9 mouse cellular contexts compared by ENCODE assay signal in genomic region chr11:8513359-8514253, GRCm38 (mm10).
DNase-seq lines count a peak whose midpoint lies in the region; ATAC-seq and TF ChIP-seq lines count a peak whose summit lies in the region.
"Had no signal": no experiment of that assay in that cellular context is flagged by ENCODE, and none has a peak within 500 bp of the region (broad histone marks: within the 10 kb centered on the region; RNA-seq: fewer than 3 reads in every experiment).

No protein-coding gene starts in this region.

- TF ChIP-seq CTCF in lung, embryonic 14.5 days (IDR thresholded peaks at IDR 0.05; ENCODE audit: low read depth) = no peak

- peaks cover 18% of the 10 kb centered on the region for H3K4me1 ChIP-seq in forebrain, embryonic 13.5 days
- no peaks in the 10 kb centered on the region for H3K4me1 ChIP-seq in forebrain, embryonic 11.5 days (replicated peaks; ENCODE audit: control insufficient read depth, insufficient read depth, low read length)
- peaks cover 27% of the 10 kb centered on the region for H3K4me1 ChIP-seq in intestine, embryonic 16.5 days (ENCODE audit: control insufficient read depth, insufficient read depth, low read length)
- H3K4me1 ChIP-seq in lung, embryonic 14.5 days (ENCODE audit: insufficient read depth) = peaks cover 23% of the 10 kb centered on the region
- H3K4me1 ChIP-seq: limb, embryonic 12.5 days had no signal

- H3K27ac ChIP-seq in forebrain, embryonic 13.5 days = peak overlapping the region; percentile 63
- H3K27ac ChIP-seq in forebrain, embryonic 11.5 days (ENCODE audit: low read depth, low read length) = no peak overlapping the region
- peak overlapping the region; percentile 62 for H3K27ac ChIP-seq in intestine, embryonic 16.5 days (ENCODE audit: low read length)
- H3K27ac ChIP-seq in lung, embryonic 14.5 days (ENCODE audit: low read depth) = peak overlapping the region; percentile 93
- H3K27ac ChIP-seq: limb, embryonic 12.5 days had no signal

- H3K27me3 ChIP-seq in forebrain, embryonic 13.5 days = no peaks in the 10 kb centered on the region
- H3K27me3 ChIP-seq in forebrain, embryonic 11.5 days (ENCODE audit: control insufficient read depth, insufficient read depth, low read length) = no peaks in the 10 kb centered on the region
- H3K27me3 ChIP-seq in intestine, embryonic 16.5 days (replicated peaks; ENCODE audit: control insufficient read depth, insufficient read depth, low read length) = no peaks in the 10 kb centered on the region
- no peaks in the 10 kb centered on the region for H3K27me3 ChIP-seq in lung, embryonic 14.5 days (ENCODE audit: insufficient read depth, low read length)
- H3K27me3 ChIP-seq: limb, embryonic 12.5 days had no signal

- H3K36me3 ChIP-seq in forebrain, embryonic 13.5 days (ENCODE audit: poor library complexity, severe bottlenecking) = peaks cover 8% of the 10 kb centered on the region; the same call in 1 of the 2 replicates
- no peaks in the 10 kb centered on the region for H3K36me3 ChIP-seq in forebrain, embryonic 11.5 days (ENCODE audit: control insufficient read depth, insufficient read depth, low read length)
- H3K36me3 ChIP-seq in intestine, embryonic 16.5 days (ENCODE audit: control insufficient read depth, insufficient read depth, low read length) = no peaks in the 10 kb centered on the region; the same call in 1 of the 2 replicates
- peaks cover 73% of the 10 kb centered on the region for H3K36me3 ChIP-seq in lung, embryonic 14.5 days (ENCODE audit: insufficient read depth)

- H3K4me3 ChIP-seq in forebrain, embryonic 13.5 days = no peak overlapping the region
- no peak overlapping the region for H3K4me3 ChIP-seq in forebrain, embryonic 11.5 days (ENCODE audit: low read depth, low read length)
- no peak overlapping the region for H3K4me3 ChIP-seq in intestine, embryonic 16.5 days (ENCODE audit: low read length)
- no peak overlapping the region for H3K4me3 ChIP-seq in lung, embryonic 14.5 days (ENCODE audit: low read depth, low read length)
- H3K4me3 ChIP-seq: limb, embryonic 12.5 days had no signal

- H3K9me3 ChIP-seq in forebrain, embryonic 13.5 days (replicated peaks) = no peaks in the 10 kb centered on the region
- H3K9me3 ChIP-seq in forebrain, embryonic 11.5 days (ENCODE audit: control insufficient read depth, low read length) = no peaks in the 10 kb centered on the region
- H3K9me3 ChIP-seq in intestine, embryonic 16.5 days (ENCODE audit: control insufficient read depth, low read length) = no peaks in the 10 kb centered on the region
- H3K9me3 ChIP-seq in lung, embryonic 14.5 days (ENCODE audit: low read depth, low read length) = no peaks in the 10 kb centered on the region
- H3K9me3 ChIP-seq: limb, embryonic 12.5 days had no signal

- no peak overlapping the region for H3K9ac ChIP-seq in forebrain, embryonic 13.5 days
- no peak overlapping the region for H3K9ac ChIP-seq in forebrain, embryonic 11.5 days (ENCODE audit: low read length)
- H3K9ac ChIP-seq in intestine, embryonic 16.5 days (ENCODE audit: low read depth, low read length) = no peak overlapping the region
- no peak overlapping the region for H3K9ac ChIP-seq in lung, embryonic 14.5 days
- H3K9ac ChIP-seq: limb, embryonic 12.5 days had no signal

- H3K4me2 ChIP-seq in forebrain, embryonic 13.5 days = peak overlapping the region; percentile 7; the same call in 1 of the 2 replicates
- no peak overlapping the region for H3K4me2 ChIP-seq in forebrain, embryonic 11.5 days (ENCODE audit: low read depth, low read length, severe bottlenecking)
- H3K4me2 ChIP-seq in intestine, embryonic 16.5 days (ENCODE audit: low read depth, low read length) = no peak overlapping the region
- H3K4me2 ChIP-seq in lung, embryonic 14.5 days = peak overlapping the region; percentile 18; the same call in 1 of the 2 replicates
- H3K4me2 ChIP-seq: limb, embryonic 12.5 days had no signal

- 33% methylated on average over 7 of the region's 7 CpGs for whole genome bisulfite sequencing in forebrain, embryonic 13.5 days
- WGBS in forebrain, embryonic 11.5 days = 62% methylated on average over 7 of the region's 7 CpGs
- 48% methylated on average over 7 of the region's 7 CpGs for WGBS in intestine, embryonic 16.5 days
- WGBS in lung, embryonic 14.5 days = 27% methylated on average over 7 of the region's 7 CpGs

- ATAC-seq in forebrain, embryonic 13.5 days = peak; percentile 73
- no peak for ATAC-seq in forebrain, embryonic 11.5 days (replicated peaks; ENCODE audit: low FRiP score)
- peak; percentile 61 for ATAC-seq in intestine, embryonic 16.5 days
- peak; percentile 83 for ATAC-seq in lung, embryonic 14.5 days (ENCODE audit: insufficient read depth)

- no peak for DNase-seq in forebrain, embryonic 11.5 days (ENCODE audit: low spot score)
- DNase-seq in urinary bladder, postnatal 14 days (ENCODE audit: low spot score) = peak; percentile 75
- no peak for DNase-seq in urinary bladder, postnatal 10 days (ENCODE audit: low spot score)
- DNase-seq in lung, embryonic 14.5 days = peak; percentile 89
- no peak for DNase-seq in yolk sac, embryonic 10.5 days (ENCODE audit: low spot score)
- DNase-seq in spleen, adult 18-20 months = no peak

Comparison
In these comparisons a context has a peak if more than half of its experiments do, and no peak if none do; other contexts are left out.
1. H3K4me2 ChIP-seq: peak in forebrain, embryonic 13.5 days (single experiment) and lung, embryonic 14.5 days (single experiment); none in forebrain, embryonic 11.5 days (single experiment) and intestine, embryonic 16.5 days (single experiment).
2. DNase-seq: peak in urinary bladder, postnatal 14 days (single experiment) and lung, embryonic 14.5 days (single experiment); none in forebrain, embryonic 11.5 days (single experiment), urinary bladder, postnatal 10 days (single experiment), yolk sac, embryonic 10.5 days (single experiment) and spleen, adult 18-20 months (0 of 2).